Mouse (Mus musculus): Measurements from ENCODE around the gene Lrrc4b. TPM values are rescaled to one million over a fixed set of nuclear protein-coding genes. Genes with fewer than 3 reads are reported as not detected.

Lrrc4b gene
- total and polyA plus RNA-seq, 3 experiments, result 30.1 to 34.1 (median 33.2) TPM

DNA sequence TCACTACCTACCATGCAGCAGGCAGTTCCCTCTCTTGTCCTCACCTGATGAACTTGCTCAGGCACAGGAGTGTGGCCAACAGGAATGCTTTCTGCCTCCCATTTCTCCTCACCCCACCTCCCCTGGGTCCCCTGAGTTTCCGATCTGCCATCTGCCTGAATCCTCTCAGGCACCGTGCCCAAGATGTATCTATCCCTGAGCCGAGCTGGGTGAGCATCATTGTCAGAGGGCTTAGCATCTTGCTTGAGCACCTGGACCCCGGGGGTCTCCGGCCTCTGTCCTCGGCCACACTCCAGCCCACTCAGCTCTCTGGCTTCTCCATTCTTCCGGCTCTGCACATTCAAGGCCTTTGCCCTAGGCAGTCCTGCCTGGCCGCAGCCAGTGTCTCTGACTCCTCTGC, 9.1 kb downstream of the Lrrc4b start:
- DNase-seq, result no peak
- no peak overlapping the region for H3K27ac ChIP-seq
- no peaks in the 10 kb centered on the region for H3K36me3 ChIP-seq (ENCODE audit: control insufficient read depth, insufficient read depth, low read length)
- H3K4me3 ChIP-seq, result no peak overlapping the region
- 70% methylated on average over 8 of the region's 8 CpGs for WGBS
- intact Hi-C loops (cut with DNase I), result no loop called here
- H3K27me3 ChIP-seq (ENCODE audit: control insufficient read depth, insufficient read depth, low read length), result peaks cover 2% of the 10 kb centered on the region; the same call in 1 of the 2 replicates
- no peak overlapping the region for H3K9ac ChIP-seq (ENCODE audit: low read depth, low read length)
- H3K4me1 ChIP-seq (ENCODE audit: control insufficient read depth, insufficient read depth, low read length), result no peaks in the 10 kb centered on the region
- no peaks in the 10 kb centered on the region for H3K79me2 ChIP-seq (replicated peaks; ENCODE audit: control insufficient read depth, insufficient read depth, low read length)
- no peak for TF ChIP-seq CTCF (IDR thresholded peaks at IDR 0.05)
- no peak for TF ChIP-seq POLR2A (IDR thresholded peaks at IDR 0.05; ENCODE audit: insufficient read depth, low read depth, low read length)
- TF ChIP-seq EP300 (IDR thresholded peaks at IDR 0.05; ENCODE audit: insufficient read depth, low read depth, low read length), result no peak

DNA sequence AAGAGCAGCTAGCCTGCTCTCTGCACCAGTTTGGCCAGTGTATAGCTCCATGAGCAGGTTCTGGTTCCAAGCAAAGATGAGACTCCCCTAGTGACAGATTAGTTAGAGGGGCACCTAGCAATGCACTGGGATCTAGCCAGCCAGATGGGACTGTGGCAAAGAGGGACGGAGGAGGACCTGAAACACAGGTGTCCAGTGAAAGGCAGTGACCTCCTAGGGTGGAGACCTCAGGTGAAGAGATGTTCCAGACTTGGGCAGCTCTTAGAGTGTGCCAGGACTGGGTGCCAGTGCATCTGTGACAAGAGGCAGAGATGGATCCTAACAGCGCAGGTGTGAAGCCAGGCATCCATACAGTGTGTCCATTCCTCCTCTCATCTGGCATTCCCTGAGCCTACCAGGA, 10.9 kb downstream of the Lrrc4b start:
- 63% methylated on average over 2 of the region's 2 CpGs for WGBS
- Histone ChIP-seq H3K4me3 (no peak overlapping the region), H3K9ac (ENCODE audit: low read depth, low read length) (no peak overlapping the region), H3K36me3 (ENCODE audit: control insufficient read depth, insufficient read depth, low read length) (no peaks in the 10 kb centered on the region), H3K27ac (no peak overlapping the region), H3K79me2 (replicated peaks; ENCODE audit: control insufficient read depth, insufficient read depth, low read length) (no peaks in the 10 kb centered on the region), H3K4me1 (ENCODE audit: control insufficient read depth, insufficient read depth, low read length) (no peaks in the 10 kb centered on the region), H3K27me3 (ENCODE audit: control insufficient read depth, insufficient read depth, low read length) (peaks cover 2% of the 10 kb centered on the region; the same call in 1 of the 2 replicates)
- TF ChIP-seq EP300 (IDR thresholded peaks at IDR 0.05; ENCODE audit: insufficient read depth, low read depth, low read length) (no peak), POLR2A (IDR thresholded peaks at IDR 0.05; ENCODE audit: insufficient read depth, low read depth, low read length) (no peak), CTCF (IDR thresholded peaks at IDR 0.05) (no peak)
- intact Hi-C loops (cut with DNase I), result no loop called here
- DNase-seq, result no peak

DNA sequence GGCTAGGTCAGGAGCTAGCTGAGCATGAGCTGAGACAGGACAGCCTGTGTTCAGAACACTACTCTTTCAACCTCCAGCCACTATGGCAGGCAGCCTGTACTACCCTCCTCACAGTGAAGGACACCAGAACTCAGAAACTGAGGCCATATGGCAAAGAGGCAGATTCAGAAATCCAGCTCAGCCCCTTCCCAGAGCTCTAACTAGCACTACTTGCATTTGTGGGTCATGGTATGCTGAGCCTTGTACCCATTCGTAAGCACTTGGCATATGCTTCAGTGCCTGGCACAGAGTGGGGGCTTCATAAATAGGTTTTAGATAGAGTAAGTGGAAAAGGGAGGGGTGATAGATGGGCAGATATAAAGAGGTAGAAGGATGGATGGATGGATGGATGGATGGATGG, 11.7 kb downstream of the Lrrc4b start:
- Histone ChIP-seq H3K27ac (no peak overlapping the region), H3K4me1 (ENCODE audit: control insufficient read depth, insufficient read depth, low read length) (no peaks in the 10 kb centered on the region), H3K9ac (ENCODE audit: low read depth, low read length) (no peak overlapping the region), H3K79me2 (replicated peaks; ENCODE audit: control insufficient read depth, insufficient read depth, low read length) (no peaks in the 10 kb centered on the region), H3K4me3 (no peak overlapping the region), H3K27me3 (ENCODE audit: control insufficient read depth, insufficient read depth, low read length) (peaks cover 2% of the 10 kb centered on the region; the same call in 1 of the 2 replicates), H3K36me3 (ENCODE audit: control insufficient read depth, insufficient read depth, low read length) (no peaks in the 10 kb centered on the region)
- DNase-seq, result no peak
- intact Hi-C loops (cut with DNase I), result no loop called here
- 70% methylated on average over 1 of the region's 1 CpGs for WGBS
- TF ChIP-seq CTCF (IDR thresholded peaks at IDR 0.05) (no peak), EP300 (IDR thresholded peaks at IDR 0.05; ENCODE audit: insufficient read depth, low read depth, low read length) (no peak), POLR2A (IDR thresholded peaks at IDR 0.05; ENCODE audit: insufficient read depth, low read depth, low read length) (no peak)

DNA sequence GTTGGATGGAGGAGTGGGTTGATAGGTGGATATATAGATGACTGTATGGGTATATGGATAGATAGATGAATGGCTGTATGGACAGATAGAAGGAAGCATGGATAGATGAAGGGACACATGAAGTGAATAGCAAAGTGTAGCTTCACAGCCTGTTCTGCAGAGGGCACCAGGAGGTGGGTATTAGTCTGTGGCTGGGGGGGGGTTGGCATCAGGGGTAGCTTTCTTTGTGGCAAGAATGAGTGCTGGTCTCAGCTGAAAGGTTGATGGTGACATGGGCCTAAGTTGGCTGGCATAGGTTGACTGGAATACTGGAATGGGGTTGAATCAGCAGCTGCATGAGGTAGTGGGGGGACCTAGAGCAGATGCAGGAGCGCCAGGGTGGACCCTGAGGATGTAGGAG, 12.4 kb downstream of the Lrrc4b start:
- H3K27ac ChIP-seq, result no peak overlapping the region
- WGBS, result 29% methylated on average over 1 of the region's 1 CpGs
- no peaks in the 10 kb centered on the region for H3K79me2 ChIP-seq (replicated peaks; ENCODE audit: control insufficient read depth, insufficient read depth, low read length)
- no peaks in the 10 kb centered on the region for H3K36me3 ChIP-seq (ENCODE audit: control insufficient read depth, insufficient read depth, low read length)
- no peak overlapping the region for H3K4me3 ChIP-seq
- TF ChIP-seq EP300 (IDR thresholded peaks at IDR 0.05; ENCODE audit: insufficient read depth, low read depth, low read length) (no peak), CTCF (IDR thresholded peaks at IDR 0.05) (no peak), POLR2A (IDR thresholded peaks at IDR 0.05; ENCODE audit: insufficient read depth, low read depth, low read length) (no peak)
- intact Hi-C loops (cut with DNase I), result no loop called here
- no peak for DNase-seq
- H3K27me3 ChIP-seq (ENCODE audit: control insufficient read depth, insufficient read depth, low read length), result peaks cover 2% of the 10 kb centered on the region; the same call in 1 of the 2 replicates
- no peaks in the 10 kb centered on the region for H3K4me1 ChIP-seq (ENCODE audit: control insufficient read depth, insufficient read depth, low read length)
- H3K9ac ChIP-seq (ENCODE audit: low read depth, low read length), result no peak overlapping the region

DNA sequence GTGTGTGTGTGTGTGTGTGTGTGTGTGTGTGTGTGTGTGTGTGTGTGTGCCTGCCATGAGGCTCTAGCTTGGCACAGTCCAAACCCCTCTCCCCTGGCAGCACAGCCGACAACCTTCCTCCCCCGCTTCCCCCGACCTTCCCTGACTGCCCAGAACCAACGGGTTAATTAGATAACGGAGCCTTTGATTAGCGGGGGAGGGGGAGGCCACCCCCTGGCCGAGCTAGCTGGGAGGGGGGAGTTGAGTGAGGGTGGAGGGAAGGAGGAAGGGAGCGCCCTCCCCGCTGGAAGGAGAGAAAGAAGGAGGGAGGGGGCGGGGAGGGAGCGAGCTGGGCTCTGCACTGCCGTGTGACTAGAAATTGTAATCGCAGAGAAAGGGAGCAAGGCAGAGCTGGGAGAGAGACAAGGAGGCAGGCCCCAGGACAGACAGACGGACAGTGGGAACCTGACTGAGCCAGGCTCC, 12.9 kb downstream of the Lrrc4b start:
- H3K79me2 ChIP-seq (replicated peaks; ENCODE audit: control insufficient read depth, insufficient read depth, low read length), result no peaks in the 10 kb centered on the region
- H3K4me1 ChIP-seq (ENCODE audit: control insufficient read depth, insufficient read depth, low read length), result no peaks in the 10 kb centered on the region
- H3K36me3 ChIP-seq (ENCODE audit: control insufficient read depth, insufficient read depth, low read length), result no peaks in the 10 kb centered on the region
- H3K9ac ChIP-seq (ENCODE audit: low read depth, low read length), result peak overlapping the region; percentile 71
- intact Hi-C loops (cut with DNase I), result no loop called here
- H3K27ac ChIP-seq, result peak overlapping the region; percentile 52
- no peak for TF ChIP-seq EP300 (IDR thresholded peaks at IDR 0.05; ENCODE audit: insufficient read depth, low read depth, low read length)
- peak; percentile 46; the same call in 1 of the 2 replicates for TF ChIP-seq POLR2A (IDR thresholded peaks at IDR 0.05; ENCODE audit: insufficient read depth, low read depth, low read length)
- no peak for TF ChIP-seq CTCF (IDR thresholded peaks at IDR 0.05)
- 3% methylated on average over 14 of the region's 14 CpGs for WGBS
- peaks cover 2% of the 10 kb centered on the region; the same call in 1 of the 2 replicates for H3K27me3 ChIP-seq (ENCODE audit: control insufficient read depth, insufficient read depth, low read length)
- no peak for DNase-seq
- H3K4me3 ChIP-seq, result peak overlapping the region; percentile 29; the same call in 1 of the 2 replicates

DNA sequence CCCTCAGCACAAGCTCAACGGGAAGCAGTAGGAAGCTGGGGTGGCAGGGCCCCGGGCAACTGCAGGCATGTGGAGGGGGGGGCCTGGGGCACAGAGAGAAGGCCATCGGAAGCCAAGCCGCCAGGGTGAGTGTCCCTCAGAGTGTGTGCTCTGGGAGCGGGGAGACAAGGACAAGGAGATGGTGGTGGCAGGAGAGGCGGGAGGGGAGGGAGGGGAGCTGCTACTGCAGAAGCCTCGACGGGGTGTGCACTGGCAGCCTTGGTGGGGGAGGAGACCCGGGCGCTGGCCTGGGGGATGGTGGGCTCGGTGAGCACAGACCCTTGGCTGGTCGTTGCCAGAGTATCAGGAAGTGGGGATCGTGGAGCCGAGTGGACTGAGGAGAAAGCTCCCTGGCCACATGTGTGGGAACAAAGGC, 13.6 kb downstream of the Lrrc4b start:
- no peak for DNase-seq
- Histone ChIP-seq H3K4me1 (ENCODE audit: control insufficient read depth, insufficient read depth, low read length) (no peaks in the 10 kb centered on the region), H3K79me2 (replicated peaks; ENCODE audit: control insufficient read depth, insufficient read depth, low read length) (no peaks in the 10 kb centered on the region), H3K4me3 (peak overlapping the region; percentile 29), H3K27ac (peak overlapping the region; percentile 52), H3K9ac (ENCODE audit: low read depth, low read length) (peak overlapping the region; percentile 71; the same call in 1 of the 2 replicates), H3K27me3 (ENCODE audit: control insufficient read depth, insufficient read depth, low read length) (peaks cover 2% of the 10 kb centered on the region; the same call in 1 of the 2 replicates), H3K36me3 (ENCODE audit: control insufficient read depth, insufficient read depth, low read length) (no peaks in the 10 kb centered on the region)
- under 1% methylated on average over 14 of the region's 14 CpGs for WGBS
- TF ChIP-seq EP300 (IDR thresholded peaks at IDR 0.05; ENCODE audit: insufficient read depth, low read depth, low read length), result no peak
- TF ChIP-seq CTCF (IDR thresholded peaks at IDR 0.05), result no peak
- TF ChIP-seq POLR2A (IDR thresholded peaks at IDR 0.05; ENCODE audit: insufficient read depth, low read depth, low read length), result no peak
- intact Hi-C loops (cut with DNase I), result no loop called here
